Mouse (Mus musculus) kidney, postnatal 4 days (tissue): Measurements from ENCODE around the gene Rtn4rl2.
A peak's percentile ranks its signal among the peaks of the same experiment; 100 is the strongest.
"Not testable (repeated sequence)": the region's sequence is repeated elsewhere in the genome, so short reads cannot be mapped to it uniquely, and the experiment has no call there.

ENCODE experiments used
- DNase-seq, 2 experiments: peaks; one replicate each; pipeline ENCODE4 v3.0.0; 2021; ENCODE audit warnings: mixed read lengths in 2 of 2

Rtn4rl2 gene

DNA sequence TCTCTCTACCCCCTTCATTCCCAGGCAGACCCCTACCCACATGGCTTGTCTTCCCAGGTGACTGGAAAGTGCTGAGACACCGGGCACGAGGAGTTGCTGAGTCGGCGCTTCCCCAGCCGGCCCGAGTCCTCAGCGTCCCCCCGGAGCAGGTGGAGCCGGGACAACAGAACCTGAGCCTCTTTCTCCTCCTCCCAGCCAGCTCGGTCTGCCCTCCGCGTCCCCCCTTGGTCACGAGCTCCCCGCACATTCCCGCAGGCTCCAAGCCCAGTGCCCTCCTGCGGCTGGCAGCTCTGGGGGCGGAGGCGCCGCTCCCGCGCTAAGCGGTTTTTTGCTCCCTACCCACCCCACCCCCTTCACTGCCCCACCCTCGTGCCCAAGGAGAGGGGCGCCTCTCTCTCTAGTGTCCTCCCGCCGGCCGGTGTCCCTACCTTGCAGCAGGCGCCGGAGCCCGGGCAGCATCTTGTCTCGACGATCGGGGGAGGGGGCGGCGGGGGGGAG is at the start of gene Rtn4rl2:
TSS of gene Rtn4rl2 (minus strand) at position 477 of the 498 bp plus-strand sequence.
- peak in 1 of 2 experiments; percentile 37 for DNase-seq

DNA sequence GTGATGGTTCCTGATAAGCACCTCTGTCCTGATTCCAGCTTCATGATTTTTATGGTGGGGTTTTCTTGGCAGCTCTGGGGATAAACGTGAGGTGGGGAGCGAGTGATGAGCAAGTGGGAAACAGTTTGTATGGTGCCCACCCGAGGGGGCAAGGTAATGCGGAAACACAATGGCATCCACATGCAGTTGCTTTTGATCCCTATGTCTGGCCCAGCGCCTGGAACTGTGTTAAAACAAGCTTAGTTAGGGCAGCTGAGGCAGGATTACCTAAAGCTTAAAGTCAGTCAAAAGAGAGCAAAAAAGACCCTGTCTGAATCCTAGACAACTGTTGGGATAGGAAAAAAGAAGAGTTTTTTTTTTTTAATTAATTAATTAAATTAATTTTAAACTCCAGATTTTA is 48.6 kb upstream of the Rtn4rl2 start:
- no peak for DNase-seq

DNA sequence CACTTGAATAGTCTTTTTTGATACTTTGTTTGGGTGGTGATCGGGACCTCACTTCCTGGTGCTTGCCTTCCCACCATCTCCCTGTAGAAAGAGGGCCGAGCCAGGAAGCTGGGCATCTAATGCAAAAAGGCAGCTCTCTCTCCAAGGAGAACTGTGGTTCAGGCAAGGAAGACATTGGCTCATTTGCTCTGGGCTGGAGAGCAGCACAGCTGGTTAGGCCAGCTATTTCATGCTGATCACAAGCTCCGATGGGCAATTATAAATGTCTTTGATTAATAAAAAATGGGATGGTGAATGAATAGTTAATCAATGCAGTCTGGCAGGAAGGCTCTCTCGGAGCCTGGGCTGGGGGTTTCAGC is 48.1 kb upstream of the Rtn4rl2 start:
- DNase-seq: no peak

DNA sequence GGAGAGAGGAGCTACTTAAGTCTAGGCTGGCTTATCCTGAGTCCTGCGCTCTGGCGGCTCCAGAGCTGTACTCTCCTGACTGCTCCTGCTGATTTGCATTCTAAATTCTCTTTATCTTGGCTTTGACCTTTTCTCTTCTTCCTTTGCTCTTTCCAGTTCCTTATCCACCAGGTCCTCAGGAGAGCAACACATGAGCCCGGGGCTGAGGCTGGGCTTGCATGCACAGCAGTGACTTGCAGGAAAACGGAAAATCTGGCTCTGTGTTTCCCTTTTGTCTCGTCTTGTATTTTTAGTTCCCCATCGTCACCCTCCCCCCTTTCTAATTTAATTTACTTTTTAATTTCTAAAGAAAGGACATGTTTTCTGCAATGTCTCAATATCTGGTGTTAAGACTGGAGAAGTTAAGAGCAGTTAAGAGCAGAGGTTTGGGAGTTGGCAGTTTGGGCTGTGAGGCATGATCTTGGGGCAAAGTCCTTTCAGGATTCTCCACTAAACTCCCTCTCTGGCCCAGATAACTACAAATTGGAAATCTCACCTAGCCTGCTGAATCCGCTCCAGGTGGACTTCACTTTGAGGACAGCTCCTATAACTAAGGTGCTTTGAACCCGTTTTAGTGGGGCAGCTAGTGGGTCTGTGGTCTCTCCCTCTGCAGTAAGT is 47.6 kb upstream of the Rtn4rl2 start:
- DNase-seq: no peak

DNA sequence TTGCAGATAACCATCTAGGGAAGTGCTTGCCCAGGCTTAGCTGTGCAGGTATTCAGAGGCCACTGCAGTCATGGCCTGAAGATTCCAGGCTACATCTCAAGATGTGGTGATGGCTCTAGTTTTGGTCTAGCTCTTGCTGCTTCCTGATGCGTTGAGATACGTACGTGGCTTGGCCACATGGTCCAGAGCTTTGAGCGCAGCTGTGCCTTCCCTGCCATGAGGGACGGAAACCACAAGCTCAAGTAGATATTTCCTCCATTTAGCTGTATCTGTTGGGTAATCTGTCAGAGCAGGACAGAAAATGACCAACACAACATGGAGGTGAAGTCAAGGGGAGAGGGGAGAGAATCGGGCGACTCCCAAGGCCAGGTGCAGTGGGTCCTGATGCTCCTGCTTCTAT is 43.7 kb upstream of the Rtn4rl2 start:
- no peak for DNase-seq

DNA sequence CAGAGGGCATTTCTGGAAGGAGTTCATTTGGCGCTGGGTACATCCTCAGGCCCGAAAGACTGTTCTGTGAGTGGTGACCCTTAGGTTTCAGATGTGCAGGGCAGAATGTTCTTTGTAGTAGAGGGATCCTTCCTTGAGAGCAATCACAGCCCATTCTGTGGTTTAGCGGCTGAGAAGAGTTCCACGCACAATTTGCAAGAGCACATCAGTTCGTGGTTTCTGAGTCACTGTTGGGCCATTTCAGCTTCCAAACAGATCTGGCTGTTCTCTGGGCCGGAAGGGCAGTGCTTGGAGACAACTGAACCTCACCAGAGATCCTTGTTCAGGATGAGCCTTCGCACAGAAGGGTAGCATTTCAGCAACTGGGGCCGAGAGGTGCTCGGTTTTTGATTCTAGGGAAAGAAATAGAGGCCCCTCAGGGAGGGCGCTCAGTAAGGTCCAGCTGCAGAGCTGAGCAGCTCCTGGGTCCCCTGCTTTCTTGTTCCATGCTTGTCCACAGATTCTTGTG is 33.1 kb upstream of the Rtn4rl2 start:
- DNase-seq: no peak

DNA sequence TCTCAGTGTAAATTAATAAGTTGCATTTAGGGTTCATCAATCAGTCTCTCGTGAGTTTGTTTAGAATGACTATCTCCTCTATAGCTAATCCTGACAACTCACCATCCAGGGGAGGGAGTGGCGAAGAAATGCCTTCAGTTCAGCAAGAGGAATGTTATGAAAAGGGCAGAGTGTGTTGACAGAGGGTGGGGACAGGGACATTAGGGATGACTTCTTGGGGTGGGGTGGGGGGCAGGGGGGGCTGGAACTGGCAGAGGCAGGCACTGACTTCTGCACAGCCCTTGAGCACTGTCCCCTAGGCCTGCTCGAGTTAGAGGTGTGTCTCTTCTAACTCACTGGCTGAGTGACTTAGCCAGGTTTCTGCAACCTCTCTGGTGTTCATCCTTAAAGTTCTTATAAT is 31.7 kb upstream of the Rtn4rl2 start:
- no peak for DNase-seq

DNA sequence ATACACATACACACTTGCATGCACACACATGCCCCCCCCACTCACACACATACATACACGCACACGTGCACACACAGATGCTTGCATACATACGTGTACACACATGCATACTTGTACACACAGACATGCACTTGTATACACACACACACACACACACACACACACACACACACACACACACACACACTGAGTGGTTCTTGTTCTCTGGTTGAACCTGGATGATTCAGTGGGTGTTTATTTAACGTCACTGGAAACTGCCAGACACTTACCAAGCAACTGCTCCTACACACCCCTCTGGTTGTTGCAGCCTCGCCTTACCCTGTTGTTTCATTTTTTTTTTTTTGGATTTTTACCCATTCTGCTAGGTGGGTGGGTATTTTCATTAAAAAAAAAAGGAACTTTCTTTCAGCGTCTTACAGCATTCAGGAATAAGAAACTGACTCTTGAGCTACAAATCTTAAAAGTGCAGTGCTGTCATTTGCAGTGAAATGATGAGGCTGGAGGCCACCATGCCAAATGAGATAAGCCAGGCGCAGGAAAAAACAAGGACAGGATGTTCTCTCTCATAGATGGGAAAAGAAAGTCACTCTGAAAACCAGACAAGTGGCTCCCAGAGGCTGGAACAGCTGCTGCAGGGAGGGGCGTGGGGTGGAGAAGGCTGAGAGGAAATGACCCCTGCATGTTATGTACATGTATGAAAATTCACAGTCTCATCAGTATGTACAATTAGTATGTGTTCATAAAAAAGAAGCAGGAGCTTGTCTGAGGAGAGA is 30.2 kb upstream of the Rtn4rl2 start:
- peak; percentile 31 to 66 for DNase-seq

DNA sequence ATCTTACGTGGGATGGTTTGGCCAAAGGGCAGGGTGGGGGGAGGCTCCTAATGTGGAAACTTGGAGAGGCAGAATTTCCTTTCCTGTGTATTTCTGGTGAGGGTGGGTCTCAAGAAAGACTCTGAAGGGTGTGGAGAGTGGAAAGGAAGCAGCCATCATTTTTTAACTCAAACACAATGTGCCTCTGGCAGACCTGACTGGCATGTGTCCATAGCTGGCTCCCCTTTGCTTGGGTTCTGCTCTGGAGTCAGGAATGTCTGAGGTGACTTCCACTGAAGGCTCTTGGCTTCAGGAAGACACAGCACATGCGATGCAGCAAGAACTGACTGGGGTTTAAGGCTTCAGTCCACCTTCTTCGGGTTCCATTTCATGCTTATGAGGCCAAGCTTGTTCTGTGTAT is 28.8 kb upstream of the Rtn4rl2 start:
- no peak for DNase-seq

DNA sequence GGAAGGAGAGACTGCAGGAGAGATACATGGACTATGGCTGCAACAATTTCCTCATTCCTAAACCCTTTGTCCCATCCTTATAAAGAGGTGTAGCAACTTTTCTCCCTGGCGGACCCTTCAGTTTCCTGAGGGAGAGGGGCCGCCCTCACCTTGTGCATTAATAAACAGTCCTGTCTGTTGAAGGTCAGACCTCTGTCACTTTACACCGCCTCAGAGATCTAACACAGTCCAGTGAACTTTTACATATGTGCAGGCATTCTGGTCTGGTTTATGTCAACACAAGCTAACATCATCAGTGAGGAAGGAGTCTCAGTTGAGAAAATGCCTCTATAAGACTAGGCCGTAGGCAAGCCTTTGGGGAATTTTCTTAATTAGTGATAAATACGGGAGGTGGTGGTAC is 27.4 kb upstream of the Rtn4rl2 start:
- no peak for DNase-seq

DNA sequence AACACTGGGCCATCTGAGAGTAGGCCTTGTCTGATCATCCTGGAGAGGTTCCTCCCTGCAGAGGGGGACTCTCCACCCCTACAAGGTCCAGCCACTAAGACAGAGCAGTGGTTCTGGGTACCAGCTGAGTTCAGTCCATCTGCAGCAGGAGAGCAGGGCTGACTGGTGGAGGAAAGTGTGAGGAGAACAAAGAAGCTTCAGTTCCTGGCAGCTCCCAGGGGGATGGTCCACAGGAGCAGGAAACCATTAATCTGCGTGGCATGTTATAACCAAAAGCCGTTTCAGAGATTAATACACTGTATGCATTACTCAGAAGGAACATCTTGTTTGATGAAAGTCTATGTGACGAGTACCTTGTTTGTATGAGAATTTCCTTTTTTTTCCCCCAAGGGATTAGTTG is 26.2 kb upstream of the Rtn4rl2 start:
- DNase-seq: peak in 1 of 2 experiments; percentile 34

DNA sequence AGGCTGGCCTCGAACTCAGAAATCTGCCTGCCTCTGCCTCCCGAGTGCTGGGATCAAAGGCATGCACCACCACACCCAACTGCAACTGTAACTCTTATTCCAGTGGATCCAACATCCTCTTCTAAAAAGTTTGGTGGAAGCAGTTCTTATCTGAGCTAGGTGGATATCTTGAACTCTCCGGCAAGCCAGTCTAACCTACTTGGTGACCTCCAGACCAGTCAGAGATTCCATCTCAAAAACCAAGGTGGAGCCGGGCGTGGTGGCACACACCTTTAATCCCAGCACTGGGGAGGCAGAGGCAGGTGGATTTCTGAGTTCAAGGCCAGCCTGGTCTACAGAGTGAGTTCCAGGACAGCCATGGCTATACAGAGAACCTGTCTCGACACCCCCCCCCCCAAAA is 10.2 kb upstream of the Rtn4rl2 start:
- not testable (repeated sequence) for DNase-seq

DNA sequence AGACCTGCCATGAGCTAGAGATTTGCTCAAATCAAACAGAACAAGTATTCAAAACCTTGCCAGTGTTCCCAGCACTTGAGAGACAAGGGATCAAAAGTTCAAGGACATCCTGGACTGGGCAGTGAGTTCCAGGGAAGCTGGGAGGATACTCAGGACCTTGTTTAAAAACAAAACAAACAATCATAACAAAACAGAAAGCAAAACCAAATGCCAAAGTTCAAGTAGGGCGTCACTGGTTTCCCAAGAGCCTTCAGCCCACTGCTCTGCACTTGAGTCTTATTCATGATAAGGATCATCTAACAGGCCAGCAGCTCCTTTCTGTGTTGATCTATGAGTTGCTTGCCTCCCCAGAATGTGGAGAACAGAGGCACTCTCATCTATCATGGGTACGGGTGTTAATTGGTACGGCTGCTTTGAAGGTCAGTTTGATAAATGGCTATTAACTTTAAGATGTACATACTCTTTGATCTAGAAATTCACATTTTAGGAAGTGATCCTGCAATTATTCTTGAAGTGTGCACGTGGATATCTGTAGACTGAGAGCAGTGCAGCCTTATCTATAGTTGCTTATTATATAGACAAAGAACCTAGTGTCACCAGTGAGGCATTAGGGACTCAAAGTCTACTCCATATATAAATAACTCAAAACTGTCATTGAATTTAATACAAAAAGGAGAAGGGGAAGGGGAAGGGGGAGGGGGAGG is 9.1 kb upstream of the Rtn4rl2 start:
- no peak for DNase-seq

DNA sequence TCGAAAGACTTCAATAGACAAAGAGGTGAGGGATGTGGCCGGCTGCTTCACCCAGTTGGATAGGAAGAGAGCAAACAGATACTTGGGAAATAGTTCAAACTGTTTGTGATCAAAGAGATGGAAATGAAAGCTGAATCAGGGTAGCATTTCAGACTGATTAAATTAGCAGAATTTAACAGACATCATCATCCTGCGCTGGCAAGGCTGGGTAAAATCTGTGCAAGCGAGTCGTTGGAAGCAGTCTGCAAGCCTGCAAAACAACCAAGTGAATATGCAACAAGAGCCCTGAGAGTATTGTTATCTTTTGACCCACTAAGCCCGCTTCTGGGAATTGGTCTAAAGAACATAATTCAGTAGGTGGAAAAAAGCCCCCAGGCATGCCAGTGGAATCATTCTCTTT is 6.8 kb upstream of the Rtn4rl2 start:
- no peak for DNase-seq

DNA sequence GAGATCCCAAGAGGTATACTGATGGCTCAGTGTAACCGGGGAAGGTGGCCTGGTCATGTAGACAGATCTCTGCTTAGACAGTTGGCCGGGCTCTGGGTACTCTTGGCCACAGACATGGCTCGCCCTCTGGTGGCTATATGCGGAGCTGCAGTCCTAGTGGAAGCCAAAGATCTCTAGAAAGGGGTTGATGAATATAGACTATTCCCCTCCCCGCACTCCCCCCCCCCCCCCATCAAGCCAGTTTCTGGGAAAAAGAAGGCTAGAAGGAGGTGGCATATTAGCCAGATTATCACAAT is 3.5 kb upstream of the Rtn4rl2 start:
- DNase-seq: peak; percentile 87 to 89

DNA sequence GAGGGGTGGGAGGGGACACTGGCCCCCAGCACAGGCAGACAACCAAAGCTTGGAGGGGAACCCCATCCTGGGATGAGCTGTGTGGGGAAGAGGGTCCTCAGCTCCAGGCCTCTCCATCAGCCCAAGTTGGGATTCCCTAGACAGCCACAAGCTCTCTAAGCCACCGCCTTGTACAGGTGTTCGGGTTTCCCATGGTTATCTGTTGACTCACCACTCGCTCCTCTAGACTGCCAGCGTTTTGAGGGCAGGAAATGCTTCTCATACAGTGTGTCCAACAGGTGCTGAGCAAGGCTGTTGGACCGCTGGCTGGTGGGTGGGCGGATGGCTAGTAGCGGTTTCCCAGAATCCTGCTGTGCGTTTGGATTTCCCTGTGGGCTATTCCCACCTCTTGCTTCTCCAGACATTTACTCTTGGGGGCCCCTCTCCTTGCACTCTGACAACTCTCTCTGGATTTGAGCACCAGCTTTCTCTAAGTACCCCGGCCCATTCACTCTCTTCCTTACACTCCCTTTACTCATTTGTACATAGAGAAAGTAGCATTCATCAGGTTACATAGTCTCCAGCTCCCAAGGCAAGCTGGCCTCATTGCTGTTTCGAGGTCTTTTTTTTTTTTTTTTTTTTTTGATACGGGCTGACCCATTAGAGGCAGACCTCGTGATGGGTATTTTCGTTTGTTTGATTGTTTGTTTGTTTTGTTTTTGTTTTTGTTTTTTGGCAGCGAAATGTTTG is 3.0 kb upstream of the Rtn4rl2 start:
- DNase-seq: peak in 1 of 2 experiments; percentile 17

DNA sequence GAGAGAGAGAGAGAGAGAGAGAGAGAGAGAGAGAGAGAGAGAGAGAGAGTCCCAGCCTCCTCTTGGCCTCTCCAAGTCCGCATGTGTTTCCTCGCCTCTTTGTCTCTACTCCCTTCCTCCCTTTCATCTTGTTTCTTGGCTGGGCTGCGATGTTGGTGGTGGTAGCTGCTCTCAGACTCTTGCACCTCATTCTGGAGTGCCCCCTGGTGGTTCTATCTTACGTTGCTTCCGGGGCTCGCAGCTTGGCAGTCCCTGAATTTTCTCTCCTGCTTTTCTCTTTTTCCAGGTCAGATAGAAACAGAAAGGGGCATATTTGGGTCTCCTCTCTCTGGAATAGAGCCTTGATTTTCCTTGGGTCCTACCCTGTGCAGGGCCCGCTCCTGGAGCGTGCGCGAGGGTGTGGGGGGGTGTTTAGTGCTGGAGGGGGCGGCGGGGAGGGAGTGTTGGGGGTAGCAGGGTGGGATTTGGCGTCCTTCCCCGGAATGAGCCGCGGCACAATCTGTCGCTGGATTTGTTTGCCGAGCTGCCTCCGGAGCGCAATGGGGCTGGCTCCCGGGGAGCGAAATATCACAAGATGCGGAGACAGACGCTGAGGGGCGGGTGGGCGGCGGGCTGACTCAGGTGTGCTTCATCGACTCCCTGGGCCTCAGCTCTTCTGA is 2.3 kb upstream of the Rtn4rl2 start:
- peak; percentile 80 to 85 for DNase-seq

DNA sequence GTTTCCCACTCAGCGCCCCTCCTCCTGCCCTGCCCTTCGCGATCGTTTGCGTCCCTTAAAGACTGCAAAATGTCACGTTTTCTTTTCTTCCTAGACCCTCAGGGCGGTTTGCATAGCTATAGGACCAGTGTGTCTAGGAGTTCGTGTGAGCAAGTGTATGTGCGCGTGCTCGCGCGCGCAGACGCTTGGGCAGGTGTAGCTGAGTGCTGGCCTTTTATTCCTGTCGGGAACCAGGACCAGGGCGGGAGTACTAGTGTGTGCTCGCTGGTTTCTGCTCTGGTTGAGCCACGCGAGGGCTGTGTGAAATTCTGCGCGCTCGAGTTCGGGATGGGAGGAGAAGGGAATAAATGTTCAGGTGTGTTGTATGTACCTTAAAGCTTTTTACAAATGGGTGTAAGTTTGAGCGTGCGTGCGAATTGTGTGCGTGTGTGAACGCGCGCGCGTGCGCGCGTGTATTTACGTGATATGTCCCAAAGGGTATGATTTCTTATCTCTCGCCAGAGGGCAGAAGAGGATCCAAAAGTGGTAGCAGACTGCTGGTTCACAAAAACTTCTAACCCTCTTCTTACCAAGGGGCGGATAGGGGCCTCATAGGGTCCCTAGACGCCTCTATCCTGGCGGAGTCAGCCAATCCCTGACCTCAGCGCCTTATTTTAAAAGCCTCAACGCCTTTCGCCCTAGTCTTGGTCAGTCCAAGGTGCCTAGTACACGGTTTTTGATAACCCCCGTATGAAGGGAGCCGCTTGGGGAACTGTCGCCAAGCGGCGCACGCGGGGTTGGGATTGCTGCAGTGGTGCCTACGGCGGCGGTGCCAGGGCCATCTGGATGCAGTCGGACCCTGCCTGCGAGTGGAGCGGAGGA is 1.1 kb upstream of the Rtn4rl2 start:
- DNase-seq: peak; percentile 30 to 55

DNA sequence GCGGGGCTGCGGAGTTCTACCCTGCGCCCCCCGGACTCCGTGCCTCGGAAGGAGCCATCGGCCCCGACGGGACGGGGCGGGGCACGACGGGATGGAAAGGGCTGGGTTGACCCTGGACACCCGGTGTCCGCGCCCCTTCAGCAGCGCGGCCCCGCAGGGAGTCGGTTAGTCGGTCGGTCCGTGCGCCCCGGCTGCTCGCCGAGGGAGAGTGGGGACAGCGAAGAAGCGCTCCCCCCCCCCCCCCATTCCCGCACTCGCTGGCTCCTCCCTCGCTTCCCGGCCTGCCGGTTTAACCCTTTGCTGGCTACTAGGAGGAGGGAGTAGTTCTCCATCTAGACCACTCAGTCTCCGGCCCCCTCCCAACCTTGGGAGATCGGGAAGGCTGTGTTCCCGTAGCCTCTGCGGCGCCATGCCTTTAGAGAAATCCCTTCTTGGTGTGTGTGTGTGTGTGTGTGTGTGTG is 341 bp upstream of the Rtn4rl2 start:
- peak; percentile 46 to 66 for DNase-seq

DNA sequence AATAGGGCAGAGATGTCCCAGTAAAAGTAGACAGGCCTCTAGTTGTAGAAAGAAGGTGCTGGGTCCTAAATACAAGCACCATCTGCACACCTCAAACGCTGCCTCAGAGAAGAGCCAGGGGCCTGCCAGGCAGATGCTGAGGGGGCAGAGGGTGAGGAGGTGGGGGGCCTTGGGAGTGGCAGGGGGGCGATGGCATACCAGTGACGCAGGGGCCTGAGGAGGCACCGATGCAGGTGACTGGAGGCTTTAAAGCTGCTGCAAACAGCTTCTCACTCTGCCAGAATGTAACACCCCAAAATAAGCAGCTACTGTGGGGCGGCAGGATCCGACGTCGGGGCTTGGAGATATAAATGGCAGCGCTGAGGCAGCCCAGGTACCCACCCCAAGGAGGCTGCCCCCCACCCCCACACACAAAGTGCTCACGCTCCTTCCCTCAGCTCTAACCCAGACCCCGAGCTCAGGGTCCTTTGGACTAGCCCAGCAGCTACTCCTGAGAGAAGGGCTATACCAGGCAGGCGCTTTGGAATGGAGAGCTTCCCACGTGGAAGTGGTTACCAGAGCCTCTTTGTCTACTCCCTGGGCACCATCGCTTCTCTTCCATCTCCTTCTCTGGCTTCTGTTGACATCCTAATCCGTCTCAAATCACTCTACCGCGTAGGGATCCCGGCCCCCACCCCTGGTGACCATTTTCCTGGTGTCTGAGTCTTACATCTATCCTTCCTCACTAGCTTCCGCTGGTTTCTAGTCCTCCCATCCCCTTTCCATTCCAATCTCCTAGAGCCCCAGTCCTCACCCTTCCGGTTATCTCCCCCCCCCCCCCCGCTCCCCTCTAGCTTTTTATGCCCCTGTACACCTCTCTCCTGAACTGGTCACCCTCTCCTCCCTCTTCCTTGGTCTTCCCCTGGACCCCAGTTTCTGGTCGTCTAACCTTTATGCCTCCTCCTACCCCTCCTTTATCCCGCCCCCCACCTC is 1.1 kb downstream of the Rtn4rl2 start:
- DNase-seq: no peak
